Mouse (Mus musculus): Measurements from ENCODE around the gene Kif19a. TPM values are rescaled to one million over a fixed set of nuclear protein-coding genes. Genes with fewer than 3 reads are reported as not detected.

Gene Kif19a
- 2.0 and 3.1 TPM in 2 replicates for polyA plus RNA-seq (2016; fragmentation: Nextera tagmentation; extraction: Ambion mirVana)

DNA sequence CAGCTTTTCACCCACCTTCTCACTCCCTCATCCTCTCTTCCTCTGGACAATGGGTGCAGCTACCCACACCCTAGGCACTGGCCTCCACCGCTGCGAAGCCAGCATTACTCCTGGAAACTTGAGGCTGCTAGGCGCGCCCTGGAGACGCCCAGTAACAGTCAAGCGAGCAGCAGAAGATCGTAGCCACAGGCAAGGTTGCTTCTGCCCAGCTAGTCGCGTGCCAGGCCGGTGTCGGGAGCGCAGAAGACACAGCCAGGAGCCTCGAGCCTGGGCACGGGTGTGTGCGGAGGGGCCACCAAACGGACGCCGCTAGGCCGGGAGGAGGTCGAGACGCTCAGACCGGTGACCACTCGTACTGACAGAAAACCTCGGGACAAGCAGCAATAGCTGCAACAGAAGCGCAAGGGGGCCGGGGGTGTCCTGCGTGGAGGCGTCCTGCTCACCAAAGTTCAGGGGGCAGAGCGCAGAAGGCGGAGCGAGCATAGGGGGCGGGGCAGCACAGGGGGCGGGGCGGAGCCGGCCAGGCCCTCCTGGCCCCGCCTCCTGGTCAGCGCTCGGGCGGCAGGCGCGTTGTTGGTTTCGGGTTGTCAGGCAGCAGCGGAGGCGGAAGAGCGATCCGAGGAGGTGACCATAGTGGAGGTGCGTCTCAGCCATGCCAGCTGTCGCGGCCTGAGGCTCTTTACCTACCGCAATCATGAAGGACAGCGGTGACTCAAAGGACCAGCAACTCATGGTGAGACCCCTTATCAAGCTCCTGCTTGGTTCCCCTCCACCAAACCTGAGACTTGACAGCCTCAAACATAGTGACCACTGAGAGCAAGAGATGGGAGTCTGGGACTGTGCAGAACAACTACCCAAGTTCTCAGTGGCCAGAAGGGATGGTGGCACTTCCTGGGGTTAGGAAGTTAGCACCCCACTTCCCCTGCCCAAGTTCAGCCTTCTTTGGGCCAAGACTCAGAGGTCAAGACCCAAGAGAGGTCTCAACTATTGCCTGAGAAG is at the start of gene Kif19a:
TSS of gene Kif19a (plus strand) at position 569 of the 999 bp plus-strand sequence.
- WGBS, result under 1% methylated on average over 49 of the region's 51 CpGs
- Histone ChIP-seq H3K4me3 (peak within 1 kb of the TSS; percentile 43), H3K27me3 (replicated peaks) (peaks cover 31% of the 10 kb centered on the region; the same call in 1 of the 2 replicates), H3K9ac (0 out of 2 replicates have a peak within 1 kb of the TSS, but pooled peaks have one; percentile 30), H3K27ac (no peak within 1 kb of the TSS), H3K4me2 (replicated peaks) (peak within 1 kb of the TSS; percentile 82), H3K4me1 (peaks cover 10% of the 10 kb centered on the region; the same call in 1 of the 2 replicates), H3K36me3 (no peaks in the 10 kb centered on the region), H3K9me3 (no peaks in the 10 kb centered on the region)
- ATAC-seq (ENCODE audit: low FRiP score, low read depth), result peak; percentile 58

DNA sequence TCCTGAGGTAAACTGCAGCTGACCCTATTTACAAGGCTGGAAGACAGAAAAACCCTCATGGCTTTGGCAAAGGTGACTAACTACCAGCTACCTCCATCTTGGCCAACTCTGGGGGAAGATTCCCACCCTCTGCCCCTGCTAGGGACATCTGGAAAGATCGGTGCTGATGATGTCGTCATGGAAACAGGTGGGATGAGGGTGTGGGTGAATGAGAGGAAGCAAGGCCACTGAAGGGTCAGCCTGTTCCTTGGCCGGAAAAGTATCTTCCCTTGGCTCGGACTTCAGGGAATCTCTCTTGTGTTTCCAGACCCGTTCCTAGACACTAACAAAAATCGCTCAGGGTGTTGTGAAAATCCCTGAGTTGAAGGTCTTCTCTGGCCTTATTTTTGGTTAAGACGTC is 49.7 kb upstream of the Kif19a start:
- H3K4me3 ChIP-seq, result no peak overlapping the region
- ATAC-seq (ENCODE audit: low FRiP score, low read depth), result no peak
- 67% methylated on average over 7 of the region's 7 CpGs for WGBS
- H3K9me3 ChIP-seq, result no peaks in the 10 kb centered on the region
- peaks cover 18% of the 10 kb centered on the region; the same call in 1 of the 2 replicates for H3K4me1 ChIP-seq
- H3K27ac ChIP-seq, result no peak overlapping the region
- H3K27me3 ChIP-seq (replicated peaks), result no peaks in the 10 kb centered on the region
- no peak overlapping the region for H3K9ac ChIP-seq
- H3K36me3 ChIP-seq, result no peaks in the 10 kb centered on the region; the same call in 1 of the 2 replicates
- H3K4me2 ChIP-seq (replicated peaks), result no peak overlapping the region

- H3K9ac ChIP-seq, result no peak overlapping the region
- no peak for ATAC-seq (ENCODE audit: low FRiP score, low read depth)
- 92% methylated on average over 10 of the region's 10 CpGs for WGBS
Measured at GRCm38 (mm10) chr11:114720535-114720934, 44.7 kb upstream of the Kif19a start.

DNA sequence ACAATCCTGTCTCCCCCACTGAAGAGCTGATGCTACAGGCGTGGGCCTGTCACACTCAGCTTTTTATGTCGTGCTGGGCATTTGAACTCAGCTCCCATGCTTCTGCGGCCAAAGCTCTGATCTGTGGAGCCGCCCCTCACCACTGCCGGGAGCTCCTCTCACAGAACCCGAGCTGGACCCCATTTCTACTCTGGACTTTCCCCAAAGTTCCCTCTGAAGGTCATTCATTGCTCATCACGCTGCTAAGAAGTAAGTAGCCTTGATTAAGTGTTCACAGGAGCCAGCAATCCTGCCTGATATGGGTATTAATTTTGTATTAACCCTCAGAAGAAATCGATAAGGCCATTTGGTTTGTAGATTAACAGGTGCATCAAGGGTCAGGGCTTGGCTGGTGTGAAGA is 42.8 kb upstream of the Kif19a start:
- WGBS, result 83% methylated on average over 8 of the region's 8 CpGs
- Histone ChIP-seq H3K36me3 (no peaks in the 10 kb centered on the region), H3K27me3 (replicated peaks) (no peaks in the 10 kb centered on the region), H3K4me2 (replicated peaks) (no peak overlapping the region), H3K9me3 (no peaks in the 10 kb centered on the region), H3K9ac (no peak overlapping the region), H3K4me3 (no peak overlapping the region), H3K4me1 (peaks cover 6% of the 10 kb centered on the region; the same call in 1 of the 2 replicates), H3K27ac (no peak overlapping the region)
- ATAC-seq (ENCODE audit: low FRiP score, low read depth), result no peak

More at GRCm38 (mm10) chr11:114720535-114720934, 44.7 kb upstream of the Kif19a start:
- H3K4me2 ChIP-seq (replicated peaks), result no peak overlapping the region
- no peak overlapping the region for H3K4me3 ChIP-seq
- no peak overlapping the region for H3K27ac ChIP-seq
- H3K27me3 ChIP-seq (replicated peaks), result no peaks in the 10 kb centered on the region
- no peaks in the 10 kb centered on the region for H3K9me3 ChIP-seq
- no peaks in the 10 kb centered on the region for H3K36me3 ChIP-seq
- no peaks in the 10 kb centered on the region for H3K4me1 ChIP-seq

- Histone ChIP-seq H3K4me3 (no peak overlapping the region), H3K4me2 (replicated peaks) (no peak overlapping the region), H3K9ac (no peak overlapping the region), H3K27me3 (replicated peaks) (no peaks in the 10 kb centered on the region), H3K4me1 (peaks cover 11% of the 10 kb centered on the region), H3K36me3 (no peaks in the 10 kb centered on the region), H3K27ac (no peak overlapping the region), H3K9me3 (no peaks in the 10 kb centered on the region)
- no peak for ATAC-seq (ENCODE audit: low FRiP score, low read depth)
- WGBS, result 73% methylated on average over 13 of the region's 13 CpGs
Measured at GRCm38 (mm10) chr11:114723030-114723429, 42.2 kb upstream of the Kif19a start.

DNA sequence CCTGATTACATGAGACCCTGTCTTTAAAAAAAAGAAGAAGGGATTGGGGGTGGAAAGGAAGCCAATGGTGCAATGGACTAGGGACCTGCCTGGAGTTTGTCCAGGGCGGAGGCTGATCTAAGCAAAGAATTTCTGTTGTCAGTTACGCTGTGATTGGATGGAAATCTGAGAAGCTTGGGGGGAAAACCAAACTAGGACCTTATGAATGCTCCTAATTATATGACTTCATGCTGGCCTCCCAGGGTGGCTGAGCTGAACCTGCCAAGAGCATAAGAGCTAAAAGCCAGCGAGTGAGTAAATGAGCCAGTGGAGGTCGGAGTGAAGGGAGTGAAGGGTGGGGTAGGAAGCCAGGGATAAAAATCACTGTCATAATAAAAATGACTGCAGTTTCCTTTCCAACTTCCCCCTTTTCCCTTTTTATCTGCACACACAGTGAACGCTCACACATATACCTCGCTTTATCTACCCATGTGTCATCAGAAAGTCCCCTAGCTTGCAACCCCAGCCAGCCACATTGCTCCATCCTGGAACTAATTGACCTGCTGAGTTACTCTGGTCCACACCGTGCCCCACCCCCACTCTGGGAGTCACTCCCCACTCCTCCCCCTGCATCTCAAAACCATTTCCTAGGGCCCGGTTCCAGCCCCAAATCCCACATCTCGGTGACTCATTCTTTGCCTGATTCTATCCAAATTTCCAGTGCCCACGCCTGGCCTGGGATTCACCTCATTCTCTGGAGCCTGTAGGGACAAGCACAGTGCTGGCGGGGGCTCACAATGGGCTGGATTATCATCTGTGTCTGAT is 40.2 kb upstream of the Kif19a start:
- Histone ChIP-seq H3K4me1 (peaks cover 19% of the 10 kb centered on the region), H3K4me3 (no peak overlapping the region), H3K4me2 (replicated peaks) (no peak overlapping the region), H3K27ac (no peak overlapping the region), H3K9ac (no peak overlapping the region), H3K9me3 (no peaks in the 10 kb centered on the region), H3K27me3 (replicated peaks) (no peaks in the 10 kb centered on the region), H3K36me3 (no peaks in the 10 kb centered on the region)
- no peak for ATAC-seq (ENCODE audit: low FRiP score, low read depth)
- WGBS, result 71% methylated on average over 11 of the region's 11 CpGs

- Histone ChIP-seq H3K27me3 (replicated peaks) (no peaks in the 10 kb centered on the region), H3K4me1 (peaks cover 19% of the 10 kb centered on the region), H3K4me2 (replicated peaks) (peak within 1 kb of the TSS; percentile 63), H3K9ac (no peak within 1 kb of the TSS), H3K4me3 (peak within 1 kb of the TSS; percentile 15; the same call in 1 of the 2 replicates), H3K36me3 (no peaks in the 10 kb centered on the region), H3K27ac (no peak within 1 kb of the TSS), H3K9me3 (no peaks in the 10 kb centered on the region)
- 10% methylated on average over 34 of the region's 34 CpGs for WGBS
- peak; percentile 89 for ATAC-seq (ENCODE audit: low FRiP score, low read depth)
Measured at GRCm38 (mm10) chr11:114726965-114727825, 38.0 kb upstream of the Kif19a start, which contains the start of gene Dnaic2. TSS of gene Dnaic2 (plus strand) at chr11:114727408.

GRCm38 (mm10) chr11:114727826-114728186 is 37.4 kb upstream of the Kif19a start:
- Histone ChIP-seq H3K4me3 (no peak overlapping the region), H3K9me3 (no peaks in the 10 kb centered on the region), H3K27ac (no peak overlapping the region), H3K27me3 (replicated peaks) (no peaks in the 10 kb centered on the region), H3K36me3 (no peaks in the 10 kb centered on the region), H3K4me2 (replicated peaks) (peak overlapping the region; percentile 63), H3K4me1 (peaks cover 19% of the 10 kb centered on the region), H3K9ac (no peak overlapping the region)
- WGBS, result 31% methylated on average over 5 of the region's 5 CpGs
- peak; percentile 30; the same call in 1 of the 2 replicates for ATAC-seq (ENCODE audit: low FRiP score, low read depth)

DNA sequence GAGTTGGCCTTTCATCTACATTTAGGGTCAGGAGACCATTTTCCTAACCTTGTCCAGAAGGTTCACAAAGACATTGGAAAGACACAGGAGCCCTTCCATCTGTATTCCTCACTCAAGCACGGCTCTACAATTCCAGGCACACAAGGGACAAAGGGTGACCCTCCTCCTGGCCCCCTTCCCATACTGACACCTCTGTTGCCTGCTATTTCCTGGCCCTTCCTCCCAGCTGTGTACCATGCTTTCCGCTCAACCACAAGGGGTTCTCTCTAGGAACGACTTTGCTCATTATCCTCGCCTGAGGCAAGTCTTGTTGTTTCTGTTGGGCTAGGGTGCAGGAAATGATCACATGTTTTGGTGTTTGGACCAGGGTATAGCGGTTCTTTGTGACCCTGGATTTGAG is 36.9 kb upstream of the Kif19a start:
- no peak for ATAC-seq (ENCODE audit: low FRiP score, low read depth)
- no peak overlapping the region for H3K27ac ChIP-seq
- 42% methylated on average over 5 of the region's 5 CpGs for WGBS

DNA sequence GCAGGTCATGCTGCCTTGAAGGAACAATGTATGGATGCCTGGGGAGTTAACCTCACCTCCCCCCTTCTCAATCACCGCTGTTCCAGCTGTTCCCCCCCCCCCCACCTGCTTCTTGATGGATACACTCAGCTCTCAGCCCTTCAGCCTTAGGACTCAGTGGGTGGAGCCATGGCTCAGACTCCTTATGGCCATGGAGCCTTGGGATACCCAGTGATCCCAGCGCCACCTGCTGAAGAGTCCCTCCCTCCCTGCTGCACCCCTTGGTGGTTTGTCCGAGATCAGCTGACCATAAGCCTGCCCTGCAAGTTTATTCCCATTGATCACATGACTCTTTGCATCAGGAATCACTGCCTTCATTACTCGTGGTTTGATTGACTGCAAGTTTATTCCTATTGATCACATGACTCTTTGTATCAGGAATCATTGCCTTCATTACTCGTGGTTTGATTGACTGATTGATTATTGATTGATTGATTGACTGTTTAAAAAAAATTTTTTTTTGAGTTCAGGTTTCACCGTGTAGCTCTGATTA is 35.3 kb upstream of the Kif19a start:
- H3K36me3 ChIP-seq, result no peaks in the 10 kb centered on the region
- WGBS, result 49% methylated on average over 6 of the region's 6 CpGs
- H3K4me2 ChIP-seq (replicated peaks), result no peak overlapping the region
- H3K4me3 ChIP-seq, result no peak overlapping the region
- H3K4me1 ChIP-seq, result peaks cover 19% of the 10 kb centered on the region
- no peaks in the 10 kb centered on the region for H3K27me3 ChIP-seq (replicated peaks)
- H3K27ac ChIP-seq, result no peak overlapping the region
- H3K9me3 ChIP-seq, result no peaks in the 10 kb centered on the region
- no peak overlapping the region for H3K9ac ChIP-seq
- ATAC-seq (ENCODE audit: low FRiP score, low read depth), result no peak

More for the DNA sequence above, 36.9 kb upstream of the Kif19a start:
- Histone ChIP-seq H3K27me3 (replicated peaks) (no peaks in the 10 kb centered on the region), H3K36me3 (no peaks in the 10 kb centered on the region), H3K9ac (no peak overlapping the region), H3K9me3 (no peaks in the 10 kb centered on the region), H3K4me2 (replicated peaks) (no peak overlapping the region), H3K4me1 (peaks cover 19% of the 10 kb centered on the region), H3K4me3 (no peak overlapping the region)

- ATAC-seq (ENCODE audit: low FRiP score, low read depth), result no peak
- Histone ChIP-seq H3K27me3 (replicated peaks) (no peaks in the 10 kb centered on the region), H3K36me3 (no peaks in the 10 kb centered on the region), H3K4me2 (replicated peaks) (no peak overlapping the region), H3K27ac (no peak overlapping the region), H3K9ac (no peak overlapping the region), H3K4me1 (peaks cover 19% of the 10 kb centered on the region), H3K4me3 (no peak overlapping the region), H3K9me3 (no peaks in the 10 kb centered on the region)
- 96% methylated on average over 4 of the region's 4 CpGs for WGBS
Measured at GRCm38 (mm10) chr11:114731711-114732110, 33.5 kb upstream of the Kif19a start.
